Mouse (Mus musculus) hindbrain, embryonic 12.5 days (tissue): Measurements from ENCODE around the gene Vmp1. TPM values are rescaled to one million over a fixed set of nuclear protein-coding genes. Genes with fewer than 3 reads are reported as not detected.

Experiments
- ATAC-seq: fragments of 200-750 bp; cut with Nextera tagmentation; 2 replicates; pipeline ENCODE4 v1.8.0; 2017; ENCODE audit warnings: moderate TSS enrichment; ENCODE audit not compliant: low FRiP score
- H3K27ac ChIP-seq: fragments of 300-500 bp; sonication (generic); 2 replicates; pipeline ENCODE4 v1.5.1; 2016; ENCODE audit warnings: mild to moderate bottlenecking
- H3K27me3 ChIP-seq: fragments of 300-500 bp; sonication (generic); 2 replicates; pipeline ENCODE4 v1.6.1; 2016; ENCODE audit warnings: mild to moderate bottlenecking
- H3K36me3 ChIP-seq: fragments of 300-500 bp; sonication (generic); 2 replicates; pipeline ENCODE4 v1.6.1; 2016; ENCODE audit warnings: mild to moderate bottlenecking
- H3K4me1 ChIP-seq: fragments of 300-500 bp; sonication (generic); 2 replicates; pipeline ENCODE4 v1.6.1; 2016
- H3K4me2 ChIP-seq: fragments of 300-500 bp; sonication (generic); replicated peaks from 2 replicates; pipeline ENCODE4 v1.6.1; 2016; ENCODE audit warnings: mild to moderate bottlenecking
- H3K4me3 ChIP-seq: fragments of 300-500 bp; sonication (generic); 2 replicates; pipeline ENCODE4 v1.5.1; 2016; ENCODE audit warnings: mild to moderate bottlenecking
- H3K9ac ChIP-seq: fragments of 300-500 bp; sonication (generic); 2 replicates; pipeline ENCODE4 v1.6.1; 2016; ENCODE audit warnings: mild to moderate bottlenecking, moderate library complexity
- H3K9me3 ChIP-seq: fragments of 300-500 bp; sonication (generic); replicated peaks from 2 replicates; pipeline ENCODE4 v1.6.1; 2016; ENCODE audit warnings: mild to moderate bottlenecking
- WGBS: fragments of 180-500 bp; shearing (Covaris S2); methylation state at CpG from one replicate; pipeline ENCODE4 v1.1.7; 2016; 5-methylcytosine and 5-hydroxymethylcytosine counted together
- polyA plus RNA-seq: library from polyadenylated mRNA; unstranded; fragments of >200 nt; fragmentation: Nextera tagmentation; extraction: Ambion mirVana; gene quantifications from 2 replicates; pipeline ENCODE4 v1.2.1, GENCODE M21; 2016

Vmp1 gene
- polyA plus RNA-seq, 1 experiment from 2014 or later: 90.0 TPM

- Histone ChIP-seq H3K9ac (no peak overlapping the region), H3K27me3 (no peaks in the 10 kb centered on the region), H3K4me1 (no peaks in the 10 kb centered on the region), H3K27ac (no peak overlapping the region), H3K36me3 (peaks cover 22% of the 10 kb centered on the region), H3K9me3 (no peaks in the 10 kb centered on the region), H3K4me3 (no peak overlapping the region), H3K4me2 (no peak overlapping the region)
- WGBS: 91% methylated on average over 4 of the region's 4 CpGs
- no peak for ATAC-seq
These were observed 125.4 kb downstream of the Vmp1 start for GRCm38 (mm10) chr11:86558258-86558657.

GRCm38 (mm10) chr11:86553525-86553924, 130.1 kb downstream of the Vmp1 start:
- Histone ChIP-seq H3K27ac (no peak overlapping the region), H3K4me3 (no peak overlapping the region), H3K9me3 (no peaks in the 10 kb centered on the region), H3K4me2 (no peak overlapping the region), H3K27me3 (no peaks in the 10 kb centered on the region), H3K4me1 (no peaks in the 10 kb centered on the region), H3K9ac (no peak overlapping the region), H3K36me3 (peaks cover 18% of the 10 kb centered on the region)
- ATAC-seq: no peak
- WGBS: 90% methylated on average over 6 of the region's 6 CpGs

- H3K4me2 ChIP-seq: no peak overlapping the region
- no peaks in the 10 kb centered on the region for H3K9me3 ChIP-seq
- peaks cover 8% of the 10 kb centered on the region; the same call in 1 of the 2 replicates for H3K36me3 ChIP-seq
- 87% methylated on average over 1 of the region's 1 CpGs for WGBS
- H3K4me1 ChIP-seq: peaks cover 12% of the 10 kb centered on the region
- no peak overlapping the region for H3K27ac ChIP-seq
- ATAC-seq: no peak
- no peaks in the 10 kb centered on the region for H3K27me3 ChIP-seq
- H3K4me3 ChIP-seq: no peak overlapping the region
- no peak overlapping the region for H3K9ac ChIP-seq
These were observed 136.2 kb downstream of the Vmp1 start for GRCm38 (mm10) chr11:86547412-86547811.

- H3K9ac ChIP-seq: no peak overlapping the region
These were observed 138.1 kb downstream of the Vmp1 start for GRCm38 (mm10) chr11:86545556-86545955.

GRCm38 (mm10) chr11:86544639-86545299, 138.9 kb downstream of the Vmp1 start, which contains the start of the genes Rps6kb1 and Tubd1:
Gene Rps6kb1 (minus strand): TSS chr11:86544805.
Gene Tubd1 (plus strand): TSS chr11:86544991.
- Histone ChIP-seq H3K27ac (peak within 1 kb of the TSS; percentile 90), H3K27me3 (no peaks in the 10 kb centered on the region), H3K36me3 (peaks cover 9% of the 10 kb centered on the region; the same call in 1 of the 2 replicates), H3K4me3 (peak within 1 kb of the TSS; percentile 99), H3K9me3 (no peaks in the 10 kb centered on the region), H3K4me2 (peak within 1 kb of the TSS; percentile 89), H3K4me1 (peaks cover 12% of the 10 kb centered on the region), H3K9ac (peak within 1 kb of the TSS; percentile 98)
- under 1% methylated on average over 43 of the region's 43 CpGs for WGBS
- ATAC-seq: peak; percentile 98

More at GRCm38 (mm10) chr11:86545556-86545955, 138.1 kb downstream of the Vmp1 start:
- Histone ChIP-seq H3K36me3 (peaks cover 11% of the 10 kb centered on the region; the same call in 1 of the 2 replicates), H3K4me3 (peak overlapping the region; percentile 99), H3K4me2 (peak overlapping the region; percentile 56), H3K4me1 (peaks cover 12% of the 10 kb centered on the region), H3K9me3 (no peaks in the 10 kb centered on the region), H3K27me3 (no peaks in the 10 kb centered on the region), H3K27ac (no peak overlapping the region)
- no peak for ATAC-seq
- 81% methylated on average over 8 of the region's 8 CpGs for WGBS

- H3K9ac ChIP-seq: peak overlapping the region; percentile 98
- peaks cover 2% of the 10 kb centered on the region; the same call in 1 of the 2 replicates for H3K36me3 ChIP-seq
- H3K27me3 ChIP-seq: no peaks in the 10 kb centered on the region
- H3K4me3 ChIP-seq: peak overlapping the region; percentile 99
- H3K4me1 ChIP-seq: peaks cover 12% of the 10 kb centered on the region
- peak overlapping the region; percentile 89 for H3K4me2 ChIP-seq
- no peaks in the 10 kb centered on the region for H3K9me3 ChIP-seq
- ATAC-seq: peak; percentile 71
- peak overlapping the region; percentile 90 for H3K27ac ChIP-seq
- WGBS: under 1% methylated on average over 50 of the region's 50 CpGs
These were observed 139.5 kb downstream of the Vmp1 start for GRCm38 (mm10) chr11:86543960-86544638.

GRCm38 (mm10) chr11:86542851-86543250, 140.8 kb downstream of the Vmp1 start:
- H3K4me2 ChIP-seq: peak overlapping the region; percentile 89; the same call in 1 of the 2 replicates
- ATAC-seq: no peak
- no peak overlapping the region for H3K27ac ChIP-seq
- no peaks in the 10 kb centered on the region for H3K27me3 ChIP-seq
- 91% methylated on average over 1 of the region's 1 CpGs for WGBS
- no peak overlapping the region for H3K9ac ChIP-seq
- peaks cover 12% of the 10 kb centered on the region for H3K4me1 ChIP-seq
- no peak overlapping the region for H3K4me3 ChIP-seq
- no peaks in the 10 kb centered on the region for H3K9me3 ChIP-seq
- 0 out of 2 replicates have a peak, but pooled peaks cover 5% of the 10 kb centered on the region for H3K36me3 ChIP-seq

GRCm38 (mm10) chr11:86540476-86540845, 143.2 kb downstream of the Vmp1 start:
- H3K4me2 ChIP-seq: no peak overlapping the region
- ATAC-seq: no peak
- WGBS: 91% methylated on average over 2 of the region's 2 CpGs

GRCm38 (mm10) chr11:86539716-86540475, 143.7 kb downstream of the Vmp1 start:
- Histone ChIP-seq H3K27me3 (no peaks in the 10 kb centered on the region), H3K27ac (no peak overlapping the region), H3K9ac (no peak overlapping the region), H3K4me1 (peaks cover 12% of the 10 kb centered on the region), H3K9me3 (no peaks in the 10 kb centered on the region), H3K36me3 (0 out of 2 replicates have a peak, but pooled peaks cover 5% of the 10 kb centered on the region), H3K4me3 (no peak overlapping the region), H3K4me2 (no peak overlapping the region)
- no peak for ATAC-seq
- 91% methylated on average over 6 of the region's 6 CpGs for WGBS

More at GRCm38 (mm10) chr11:86540476-86540845, 143.2 kb downstream of the Vmp1 start:
- Histone ChIP-seq H3K9me3 (no peaks in the 10 kb centered on the region), H3K4me3 (no peak overlapping the region), H3K4me1 (peaks cover 12% of the 10 kb centered on the region), H3K36me3 (0 out of 2 replicates have a peak, but pooled peaks cover 5% of the 10 kb centered on the region), H3K27ac (no peak overlapping the region), H3K27me3 (no peaks in the 10 kb centered on the region), H3K9ac (no peak overlapping the region)

GRCm38 (mm10) chr11:86538786-86539185, 144.8 kb downstream of the Vmp1 start:
- Histone ChIP-seq H3K4me1 (peaks cover 10% of the 10 kb centered on the region), H3K27ac (no peak overlapping the region), H3K4me2 (no peak overlapping the region), H3K27me3 (no peaks in the 10 kb centered on the region), H3K36me3 (peaks cover 8% of the 10 kb centered on the region; the same call in 1 of the 2 replicates), H3K9ac (no peak overlapping the region), H3K4me3 (no peak overlapping the region), H3K9me3 (no peaks in the 10 kb centered on the region)
- 94% methylated on average over 4 of the region's 4 CpGs for WGBS
- no peak for ATAC-seq

GRCm38 (mm10) chr11:86534201-86534910, 149.3 kb downstream of the Vmp1 start:
- Histone ChIP-seq H3K4me3 (no peak overlapping the region), H3K4me1 (no peaks in the 10 kb centered on the region), H3K27me3 (no peaks in the 10 kb centered on the region), H3K36me3 (peaks cover 28% of the 10 kb centered on the region), H3K9ac (no peak overlapping the region), H3K9me3 (no peaks in the 10 kb centered on the region), H3K4me2 (no peak overlapping the region), H3K27ac (no peak overlapping the region)
- 96% methylated on average over 5 of the region's 5 CpGs for WGBS
- ATAC-seq: no peak
